Mouse (Mus musculus): ENCODE results near the gene Rabl3. TPM values are rescaled to one million over a fixed set of nuclear protein-coding genes. Genes with fewer than 3 reads are reported as not detected.

Rabl3 gene
- polyA plus RNA-seq, 1 experiment from 2014 or later: 42.6 TPM

DNA sequence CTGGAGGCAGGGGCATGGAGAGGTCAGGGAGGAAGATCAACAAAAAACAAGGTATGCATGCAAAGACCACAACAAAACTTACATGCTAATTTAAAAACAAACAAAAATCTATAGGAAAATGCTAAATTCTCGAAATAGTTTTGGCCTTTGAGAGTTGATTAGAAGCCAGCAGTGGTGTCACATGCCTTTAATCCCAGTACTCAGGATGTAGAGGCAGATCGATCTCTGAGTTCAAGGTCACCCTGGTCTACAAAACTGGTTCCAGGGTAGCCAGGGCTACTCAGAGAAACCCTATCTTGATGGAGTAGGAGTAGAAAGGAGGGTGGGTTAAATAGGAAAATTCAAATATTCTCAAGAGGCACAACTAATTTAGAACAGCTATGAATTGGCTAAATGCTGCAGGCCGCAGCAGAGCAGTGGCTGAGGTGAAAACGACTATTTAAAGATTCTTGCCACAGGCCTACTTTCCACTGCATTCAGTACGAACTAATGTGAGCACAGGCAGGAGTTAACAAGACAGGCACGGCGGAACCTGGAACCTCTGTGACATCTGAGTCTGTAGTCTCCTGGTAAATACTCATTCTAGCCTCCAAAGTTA is 17.5 kb upstream of the Rabl3 start:
- Histone ChIP-seq H3K9me3 (peaks cover 9% of the 10 kb centered on the region; the same call in 1 of the 2 replicates), H3K4me3 (no peak overlapping the region), H3K27me3 (ENCODE audit: poor library complexity, severe bottlenecking) (no peaks in the 10 kb centered on the region), H3K36me3 (replicated peaks) (peaks cover 96% of the 10 kb centered on the region), H3K4me1 (peaks cover under 1% of the 10 kb centered on the region; the same call in 1 of the 2 replicates), H3K27ac (no peak overlapping the region)
- WGBS: 92% methylated on average over 7 of the region's 7 CpGs
- no peak for DNase-seq (ENCODE audit: extremely low spot score, low spot score)

- Histone ChIP-seq H3K4me1 (peaks cover 7% of the 10 kb centered on the region; the same call in 1 of the 2 replicates), H3K27me3 (ENCODE audit: poor library complexity, severe bottlenecking) (no peaks in the 10 kb centered on the region), H3K4me3 (no peak overlapping the region), H3K36me3 (replicated peaks) (peaks cover 89% of the 10 kb centered on the region), H3K27ac (no peak overlapping the region), H3K9me3 (peaks cover 9% of the 10 kb centered on the region; the same call in 1 of the 2 replicates)
- WGBS: 91% methylated on average over 2 of the region's 2 CpGs
- DNase-seq (ENCODE audit: extremely low spot score, low spot score): no peak
These were observed 14.6 kb upstream of the Rabl3 start for GRCm38 (mm10) chr16:37525121-37525520.

DNA sequence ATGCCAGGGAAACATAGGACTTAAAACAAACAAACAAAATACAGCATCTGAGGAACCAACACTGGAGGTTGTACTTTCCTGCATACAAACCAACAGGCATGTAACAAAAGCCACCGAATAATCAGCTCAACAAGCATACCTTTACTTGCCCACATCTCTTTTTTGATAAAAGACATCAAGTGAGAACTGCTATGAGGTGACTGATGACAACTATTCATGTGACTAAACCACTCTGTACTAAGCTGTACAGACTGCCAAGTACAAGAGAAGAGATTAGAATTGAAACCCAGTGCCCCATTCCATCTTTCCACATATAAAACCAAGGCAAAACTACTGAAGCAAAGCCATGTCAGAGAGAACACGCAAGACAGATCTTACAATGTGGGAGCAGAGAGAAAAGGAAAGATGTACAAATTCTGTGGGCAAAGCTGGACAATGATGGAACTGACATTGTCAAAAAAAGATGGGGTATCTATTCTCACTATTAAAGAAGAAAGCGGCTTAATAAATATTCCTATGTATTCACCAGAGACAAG is 12.9 kb upstream of the Rabl3 start:
- no peak overlapping the region for H3K27ac ChIP-seq
- H3K36me3 ChIP-seq (replicated peaks): peaks cover 87% of the 10 kb centered on the region

DNA sequence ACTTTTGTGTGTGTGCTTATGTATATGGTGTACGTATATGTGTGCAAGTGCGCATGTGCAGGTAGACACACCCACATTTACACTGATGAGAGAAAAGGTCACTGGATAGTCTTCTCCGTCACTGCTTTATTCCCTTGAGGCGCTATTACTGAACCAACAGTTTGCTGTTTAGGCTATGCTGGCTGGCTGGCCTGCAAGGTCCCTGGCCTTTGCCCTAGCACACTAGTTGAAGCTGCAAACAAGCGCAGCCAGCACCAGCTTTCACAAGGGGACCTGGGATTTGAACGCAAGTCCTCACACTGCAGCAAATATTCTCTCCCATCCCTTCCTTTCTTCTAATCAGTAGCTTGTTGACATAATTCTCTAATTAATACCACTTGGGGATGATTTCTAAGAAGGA is 9.5 kb upstream of the Rabl3 start:
- Histone ChIP-seq H3K27me3 (ENCODE audit: poor library complexity, severe bottlenecking) (no peaks in the 10 kb centered on the region), H3K9me3 (no peaks in the 10 kb centered on the region), H3K4me3 (no peak overlapping the region), H3K27ac (no peak overlapping the region), H3K36me3 (replicated peaks) (peaks cover 86% of the 10 kb centered on the region), H3K4me1 (peaks cover 12% of the 10 kb centered on the region; the same call in 1 of the 2 replicates)
- no peak for DNase-seq (ENCODE audit: extremely low spot score, low spot score)
- 91% methylated on average over 6 of the region's 6 CpGs for WGBS

More for the DNA sequence above, 12.9 kb upstream of the Rabl3 start:
- H3K27me3 ChIP-seq (ENCODE audit: poor library complexity, severe bottlenecking): no peaks in the 10 kb centered on the region
- peaks cover 7% of the 10 kb centered on the region; the same call in 1 of the 2 replicates for H3K4me1 ChIP-seq
- H3K4me3 ChIP-seq: no peak overlapping the region
- DNase-seq (ENCODE audit: extremely low spot score, low spot score): no peak
- H3K9me3 ChIP-seq: peaks cover 9% of the 10 kb centered on the region; the same call in 1 of the 2 replicates
- 95% methylated on average over 3 of the region's 3 CpGs for WGBS

GRCm38 (mm10) chr16:37532046-37532445 is 7.6 kb upstream of the Rabl3 start:
- H3K36me3 ChIP-seq (replicated peaks): peaks cover 82% of the 10 kb centered on the region
- no peak overlapping the region for H3K27ac ChIP-seq
- H3K4me3 ChIP-seq: no peak overlapping the region
- H3K27me3 ChIP-seq (ENCODE audit: poor library complexity, severe bottlenecking): no peaks in the 10 kb centered on the region
- peaks cover 15% of the 10 kb centered on the region; the same call in 1 of the 2 replicates for H3K4me1 ChIP-seq
- DNase-seq (ENCODE audit: extremely low spot score, low spot score): no peak
- no peaks in the 10 kb centered on the region for H3K9me3 ChIP-seq
- WGBS: 98% methylated on average over 1 of the region's 1 CpGs

- Histone ChIP-seq H3K4me3 (no peak overlapping the region), H3K4me1 (peaks cover 19% of the 10 kb centered on the region), H3K36me3 (replicated peaks) (peaks cover 76% of the 10 kb centered on the region), H3K9me3 (no peaks in the 10 kb centered on the region), H3K27ac (no peak overlapping the region), H3K27me3 (ENCODE audit: poor library complexity, severe bottlenecking) (no peaks in the 10 kb centered on the region)
- no peak for DNase-seq (ENCODE audit: extremely low spot score, low spot score)
- 91% methylated on average over 8 of the region's 8 CpGs for WGBS
These were observed 6.2 kb upstream of the Rabl3 start for GRCm38 (mm10) chr16:37533369-37534068.

DNA sequence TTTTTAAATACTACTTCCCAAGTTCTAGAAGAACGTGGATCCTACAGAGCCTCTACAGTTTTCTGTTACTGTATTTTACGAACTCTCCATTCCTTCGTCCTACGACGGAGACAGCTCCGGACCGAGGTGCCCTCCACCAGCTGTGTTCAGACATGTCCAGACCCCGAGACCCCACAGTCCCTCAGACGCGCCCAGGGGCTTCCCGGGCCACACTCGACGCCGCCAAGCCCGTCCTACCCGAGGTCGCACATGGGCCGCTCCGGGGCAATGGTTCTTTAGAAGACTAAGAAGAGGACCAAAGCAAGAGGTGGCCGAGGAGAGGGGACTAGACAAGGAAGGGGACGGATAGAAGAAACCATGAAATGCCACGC is 460 bp upstream of the Rabl3 start:
- peak overlapping the region; percentile 96 for H3K27ac ChIP-seq
- peaks cover 27% of the 10 kb centered on the region for H3K4me1 ChIP-seq
- H3K9me3 ChIP-seq: no peaks in the 10 kb centered on the region
- WGBS: under 1% methylated on average over 22 of the region's 22 CpGs
- DNase-seq (ENCODE audit: extremely low spot score, low spot score): no peak
- H3K27me3 ChIP-seq (ENCODE audit: poor library complexity, severe bottlenecking): no peaks in the 10 kb centered on the region
- H3K4me3 ChIP-seq: peak overlapping the region; percentile 89
- peaks cover 41% of the 10 kb centered on the region for H3K36me3 ChIP-seq (replicated peaks)

- H3K4me3 ChIP-seq: peak overlapping the region; percentile 89
- H3K27me3 ChIP-seq (ENCODE audit: poor library complexity, severe bottlenecking): no peaks in the 10 kb centered on the region
- no peaks in the 10 kb centered on the region for H3K9me3 ChIP-seq
- H3K4me1 ChIP-seq: peaks cover 27% of the 10 kb centered on the region
- H3K36me3 ChIP-seq (replicated peaks): peaks cover 25% of the 10 kb centered on the region
- DNase-seq (ENCODE audit: extremely low spot score, low spot score): no peak
- peak overlapping the region; percentile 96 for H3K27ac ChIP-seq
- WGBS: 90% methylated on average over 6 of the region's 6 CpGs
These were observed 1.1 kb downstream of the Rabl3 start for GRCm38 (mm10) chr16:37540776-37541175.

DNA sequence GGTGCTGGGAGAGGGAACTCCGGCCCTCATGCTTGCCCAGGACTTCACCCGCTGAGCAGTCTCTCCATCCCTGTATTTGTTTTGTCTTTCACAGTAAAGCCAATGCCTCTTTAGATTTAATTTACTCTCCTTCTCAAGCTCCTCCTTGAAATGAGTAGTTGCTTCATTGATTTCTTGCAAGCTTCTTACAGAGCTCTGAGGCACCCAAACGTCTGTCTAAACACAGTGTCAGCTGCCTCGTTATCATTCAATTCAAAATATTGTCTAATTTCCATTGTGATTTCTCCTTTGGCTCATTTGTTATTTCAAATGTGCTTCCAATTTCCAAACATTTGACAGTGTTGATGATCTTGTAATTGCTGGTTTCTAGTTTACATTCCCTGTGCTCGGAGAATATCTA is 6.6 kb downstream of the Rabl3 start:
- H3K36me3 ChIP-seq (replicated peaks): peaks cover 17% of the 10 kb centered on the region
- no peaks in the 10 kb centered on the region for H3K9me3 ChIP-seq
- WGBS: 84% methylated on average over 5 of the region's 5 CpGs
- H3K4me1 ChIP-seq: peaks cover 5% of the 10 kb centered on the region; the same call in 1 of the 2 replicates
- no peak overlapping the region for H3K4me3 ChIP-seq
- no peak overlapping the region for H3K27ac ChIP-seq
- DNase-seq (ENCODE audit: extremely low spot score, low spot score): no peak
- H3K27me3 ChIP-seq (ENCODE audit: poor library complexity, severe bottlenecking): no peaks in the 10 kb centered on the region

GRCm38 (mm10) chr16:37550266-37550665 is 10.6 kb downstream of the Rabl3 start:
- Histone ChIP-seq H3K4me3 (no peak overlapping the region), H3K9me3 (no peaks in the 10 kb centered on the region), H3K27me3 (ENCODE audit: poor library complexity, severe bottlenecking) (no peaks in the 10 kb centered on the region), H3K36me3 (replicated peaks) (no peaks in the 10 kb centered on the region), H3K4me1 (peaks cover 5% of the 10 kb centered on the region; the same call in 1 of the 2 replicates), H3K27ac (no peak overlapping the region)
- DNase-seq (ENCODE audit: extremely low spot score, low spot score): no peak
- WGBS: 91% methylated on average over 3 of the region's 3 CpGs

- Histone ChIP-seq H3K4me1 (peaks cover 4% of the 10 kb centered on the region; the same call in 1 of the 2 replicates), H3K9me3 (no peaks in the 10 kb centered on the region), H3K27ac (no peak overlapping the region), H3K4me3 (no peak overlapping the region), H3K27me3 (ENCODE audit: poor library complexity, severe bottlenecking) (no peaks in the 10 kb centered on the region), H3K36me3 (replicated peaks) (no peaks in the 10 kb centered on the region)
- WGBS: 98% methylated on average over 2 of the region's 2 CpGs
- DNase-seq (ENCODE audit: extremely low spot score, low spot score): no peak
These were observed 11.3 kb downstream of the Rabl3 start for GRCm38 (mm10) chr16:37550981-37551380.

DNA sequence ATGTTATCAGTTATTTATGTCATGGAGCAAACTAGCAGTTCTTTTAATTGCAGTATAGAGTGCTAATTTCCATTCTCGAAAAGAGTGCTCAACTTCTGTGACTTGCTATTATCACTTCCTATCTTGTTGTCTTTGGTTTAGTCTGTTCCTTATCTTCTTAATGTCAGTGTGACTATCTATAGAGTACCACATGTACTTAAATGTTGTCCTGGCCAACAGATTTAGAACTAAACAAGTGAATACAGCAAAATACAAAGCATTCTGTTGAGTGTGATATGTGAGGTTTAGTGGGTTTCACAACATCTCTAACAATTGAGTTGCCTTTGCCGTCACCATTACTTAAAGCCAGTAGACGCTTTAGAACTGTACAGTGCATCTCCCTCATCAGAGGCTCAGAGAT is 13.1 kb downstream of the Rabl3 start:
- H3K27me3 ChIP-seq (ENCODE audit: poor library complexity, severe bottlenecking): no peaks in the 10 kb centered on the region
- H3K4me3 ChIP-seq: no peak overlapping the region
- WGBS: 93% methylated on average over 3 of the region's 3 CpGs
- no peaks in the 10 kb centered on the region; the same call in 1 of the 2 replicates for H3K4me1 ChIP-seq
- H3K36me3 ChIP-seq (replicated peaks): peaks cover 15% of the 10 kb centered on the region
- no peak for DNase-seq (ENCODE audit: extremely low spot score, low spot score)
- no peaks in the 10 kb centered on the region for H3K9me3 ChIP-seq
- H3K27ac ChIP-seq: no peak overlapping the region

DNA sequence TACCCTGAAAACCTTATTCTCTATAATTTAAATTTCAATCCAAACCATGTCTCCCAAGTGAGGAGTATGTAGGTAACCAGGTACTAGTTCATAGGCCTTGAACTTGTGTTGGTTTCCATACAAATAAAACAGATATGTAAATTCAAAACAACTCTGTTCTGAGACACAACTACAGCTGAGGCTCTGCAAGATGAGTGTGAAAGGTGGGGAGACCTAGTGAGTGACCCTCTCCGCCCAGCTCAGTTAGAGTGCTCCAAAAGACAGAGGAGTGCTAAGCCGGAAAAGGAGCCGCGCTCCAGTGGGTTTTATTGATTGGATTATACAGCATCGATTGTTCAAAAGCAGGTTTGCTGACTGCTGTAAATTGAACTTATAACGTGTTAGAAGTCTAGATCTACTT is 22.7 kb downstream of the Rabl3 start:
- WGBS: 62% methylated on average over 6 of the region's 6 CpGs
- H3K4me3 ChIP-seq: no peak overlapping the region

More for the DNA sequence above, 22.7 kb downstream of the Rabl3 start:
- H3K9me3 ChIP-seq: no peaks in the 10 kb centered on the region
- DNase-seq (ENCODE audit: extremely low spot score, low spot score): no peak
- no peak overlapping the region for H3K27ac ChIP-seq
- H3K4me1 ChIP-seq: peaks cover 16% of the 10 kb centered on the region; the same call in 1 of the 2 replicates
- H3K36me3 ChIP-seq (replicated peaks): peaks cover 33% of the 10 kb centered on the region
- no peaks in the 10 kb centered on the region for H3K27me3 ChIP-seq (ENCODE audit: poor library complexity, severe bottlenecking)

All from forebrain, embryonic 10.5 days (tissue).